Mouse (Mus musculus) G1E-ER4 (cell line): ENCODE results near the gene Unc93b1. TPM values are rescaled to one million over a fixed set of nuclear protein-coding genes. Genes with fewer than 3 reads are reported as not detected.

Experiments
- GATA1 ChIP-seq: IDR thresholded peaks from one replicate; pipeline ENCODE4 v1.8.0; 2012; ENCODE audit warnings: low read length, inconsistent platforms
- polyA plus RNA-seq: library from polyadenylated mRNA; stranded (reverse); fragments of >175 nt; gene quantifications from 2 replicates; pipeline ENCODE4 v1.2.3, GENCODE M21; 2012

The Unc93b1 gene
- polyA plus RNA-seq, 1 experiment: not detected

GRCm38 (mm10) chr19:3906795-3907786 lies 27.9 kb upstream of the Unc93b1 start, which contains the start of gene Tcirg1:
Gene Tcirg1 (minus strand): TSS chr19:3907133.
- TF ChIP-seq GATA1: no peak

- no peak for TF ChIP-seq GATA1
Measured at GRCm38 (mm10) chr19:3907876-3908660, 26.9 kb upstream of the Unc93b1 start.

- TF ChIP-seq GATA1: no peak
Measured at GRCm38 (mm10) chr19:3910206-3910605, 24.8 kb upstream of the Unc93b1 start.

GRCm38 (mm10) chr19:3912337-3913204 lies 22.4 kb upstream of the Unc93b1 start, which contains the start of gene Ndufs8:
Gene Ndufs8 (minus strand): TSS chr19:3912774.
- no peak for TF ChIP-seq GATA1

- TF ChIP-seq GATA1: no peak
Measured at GRCm38 (mm10) chr19:3913692-3914091, 21.3 kb upstream of the Unc93b1 start.

GRCm38 (mm10) chr19:3914535-3914934 lies 20.5 kb upstream of the Unc93b1 start:
- TF ChIP-seq GATA1: no peak

- TF ChIP-seq GATA1: no peak
Measured at GRCm38 (mm10) chr19:3916727-3917126, 18.3 kb upstream of the Unc93b1 start.

GRCm38 (mm10) chr19:3919928-3920327 lies 15.1 kb upstream of the Unc93b1 start:
- no peak for TF ChIP-seq GATA1

GRCm38 (mm10) chr19:3922661-3923371 lies 12.2 kb upstream of the Unc93b1 start:
- no peak for TF ChIP-seq GATA1

GRCm38 (mm10) chr19:3923586-3923985 lies 11.4 kb upstream of the Unc93b1 start:
- no peak for TF ChIP-seq GATA1

GRCm38 (mm10) chr19:3924190-3924589 lies 10.8 kb upstream of the Unc93b1 start:
- TF ChIP-seq GATA1: no peak

- no peak for TF ChIP-seq GATA1
Measured at GRCm38 (mm10) chr19:3924868-3925267, 10.1 kb upstream of the Unc93b1 start.

- no peak for TF ChIP-seq GATA1
Measured at GRCm38 (mm10) chr19:3925859-3926258, 9.1 kb upstream of the Unc93b1 start.

- no peak for TF ChIP-seq GATA1
Measured at GRCm38 (mm10) chr19:3926279-3926678, 8.7 kb upstream of the Unc93b1 start.

GRCm38 (mm10) chr19:3926685-3927084 lies 8.3 kb upstream of the Unc93b1 start:
- no peak for TF ChIP-seq GATA1
